Mouse (Mus musculus): Measurements from ENCODE around the gene Smarcc1. TPM values are rescaled to one million over a fixed set of nuclear protein-coding genes. Genes with fewer than 3 reads are reported as not detected.

Gene Smarcc1
- polyA plus RNA-seq, 1 experiment from 2014 or later: 160 TPM

- no peak overlapping the region for H3K4me2 ChIP-seq
- H3K27ac ChIP-seq (ENCODE audit: low read depth): no peak overlapping the region
- ATAC-seq (ENCODE audit: insufficient read depth) (no peak), DNase-seq (no peak)
- no peak for TF ChIP-seq CTCF (IDR thresholded peaks at IDR 0.05; ENCODE audit: low read depth)
- H3K4me3 ChIP-seq (ENCODE audit: low read depth, low read length): no peak overlapping the region
- no peaks in the 10 kb centered on the region for H3K27me3 ChIP-seq (ENCODE audit: insufficient read depth, low read length)
- WGBS: 93% methylated on average over 2 of the region's 2 CpGs
- no peaks in the 10 kb centered on the region for H3K9me3 ChIP-seq (ENCODE audit: low read depth, low read length)
- no peaks in the 10 kb centered on the region for H3K4me1 ChIP-seq (ENCODE audit: insufficient read depth)
- no peak overlapping the region for H3K9ac ChIP-seq
- peaks cover 93% of the 10 kb centered on the region for H3K36me3 ChIP-seq (ENCODE audit: insufficient read depth)
Observed at GRCm38 (mm10) chr9:110206437-110206836, 88.9 kb downstream of the Smarcc1 start.

- no peak for TF ChIP-seq CTCF (IDR thresholded peaks at IDR 0.05; ENCODE audit: low read depth)
- H3K4me3 ChIP-seq (ENCODE audit: low read depth, low read length): no peak overlapping the region
- H3K9ac ChIP-seq: no peak overlapping the region
- DNase-seq (no peak), ATAC-seq (ENCODE audit: insufficient read depth) (no peak)
- H3K9me3 ChIP-seq (ENCODE audit: low read depth, low read length): no peaks in the 10 kb centered on the region
- no peaks in the 10 kb centered on the region for H3K27me3 ChIP-seq (ENCODE audit: insufficient read depth, low read length)
- whole genome bisulfite sequencing: 63% methylated on average over 7 of the region's 7 CpGs
- no peaks in the 10 kb centered on the region for H3K4me1 ChIP-seq (ENCODE audit: insufficient read depth)
- no peak overlapping the region for H3K4me2 ChIP-seq
- H3K27ac ChIP-seq (ENCODE audit: low read depth): no peak overlapping the region
- peaks cover 98% of the 10 kb centered on the region for H3K36me3 ChIP-seq (ENCODE audit: insufficient read depth)
Observed at GRCm38 (mm10) chr9:110208265-110208664, 90.8 kb downstream of the Smarcc1 start.

DNA sequence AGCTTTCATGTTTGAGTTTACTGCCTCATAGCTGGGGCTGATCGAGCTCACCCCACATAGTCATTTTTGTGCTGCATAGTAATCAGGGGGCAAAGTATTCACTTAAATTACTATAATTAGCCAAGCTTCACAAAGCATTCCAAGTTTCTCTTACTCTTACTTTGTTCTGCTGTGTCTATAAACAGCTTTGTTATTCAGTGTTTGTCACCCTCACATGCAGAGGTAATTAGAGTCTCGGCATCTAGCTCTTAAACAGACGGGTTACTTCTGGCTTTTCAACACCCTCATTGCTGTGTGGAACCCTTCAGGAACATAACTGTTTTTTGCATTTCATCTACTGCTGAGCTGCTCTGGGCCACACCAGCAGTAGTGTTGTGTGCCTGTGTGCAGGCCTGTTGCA is 91.5 kb downstream of the Smarcc1 start:
- Histone ChIP-seq H3K27ac (ENCODE audit: low read depth) (no peak overlapping the region), H3K4me2 (no peak overlapping the region), H3K27me3 (ENCODE audit: insufficient read depth, low read length) (no peaks in the 10 kb centered on the region), H3K4me1 (ENCODE audit: insufficient read depth) (no peaks in the 10 kb centered on the region), H3K4me3 (ENCODE audit: low read depth, low read length) (no peak overlapping the region), H3K9ac (no peak overlapping the region), H3K36me3 (ENCODE audit: insufficient read depth) (peaks cover 98% of the 10 kb centered on the region), H3K9me3 (ENCODE audit: low read depth, low read length) (no peaks in the 10 kb centered on the region)
- 88% methylated on average over 3 of the region's 3 CpGs for WGBS
- DNase-seq: no peak
- TF ChIP-seq CTCF (IDR thresholded peaks at IDR 0.05; ENCODE audit: low read depth): no peak
- no peak for ATAC-seq (ENCODE audit: insufficient read depth)

GRCm38 (mm10) chr9:110224273-110224672 is 106.8 kb downstream of the Smarcc1 start:
- Histone ChIP-seq H3K4me1 (ENCODE audit: insufficient read depth) (no peaks in the 10 kb centered on the region), H3K4me3 (ENCODE audit: low read depth, low read length) (no peak overlapping the region), H3K9me3 (ENCODE audit: low read depth, low read length) (no peaks in the 10 kb centered on the region), H3K4me2 (no peak overlapping the region), H3K27ac (ENCODE audit: low read depth) (no peak overlapping the region), H3K36me3 (ENCODE audit: insufficient read depth) (peaks cover 82% of the 10 kb centered on the region), H3K27me3 (ENCODE audit: insufficient read depth, low read length) (no peaks in the 10 kb centered on the region), H3K9ac (no peak overlapping the region)
- no peak for ATAC-seq (ENCODE audit: insufficient read depth)
- no peak for TF ChIP-seq CTCF (IDR thresholded peaks at IDR 0.05; ENCODE audit: low read depth)
- WGBS: 90% methylated on average over 4 of the region's 4 CpGs
- DNase-seq: no peak

DNA sequence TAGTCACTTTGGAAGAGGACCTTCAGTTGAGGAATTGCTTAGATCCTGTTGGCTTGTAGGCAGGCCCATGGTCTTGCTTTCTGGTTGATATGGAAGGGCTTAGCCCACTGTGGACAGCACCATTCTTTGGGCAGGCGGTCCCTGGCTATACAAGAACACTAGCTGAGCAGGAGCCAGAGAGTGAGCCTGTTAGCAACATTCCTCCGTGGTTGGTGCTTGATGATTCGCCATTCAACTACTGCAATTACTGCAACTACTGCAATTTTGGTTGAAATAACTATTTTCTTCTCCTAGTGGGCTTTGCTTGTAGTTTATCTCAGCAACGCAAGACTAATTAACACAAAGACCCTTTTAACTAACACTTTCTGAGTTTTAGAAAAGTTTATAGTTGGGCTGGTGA is 108.7 kb downstream of the Smarcc1 start:
- H3K9ac ChIP-seq: no peak overlapping the region
- H3K4me3 ChIP-seq (ENCODE audit: low read depth, low read length): no peak overlapping the region
- H3K4me2 ChIP-seq: no peak overlapping the region
- no peak for TF ChIP-seq CTCF (IDR thresholded peaks at IDR 0.05; ENCODE audit: low read depth)
- H3K4me1 ChIP-seq (ENCODE audit: insufficient read depth): no peaks in the 10 kb centered on the region
- peaks cover 83% of the 10 kb centered on the region for H3K36me3 ChIP-seq (ENCODE audit: insufficient read depth)
- no peaks in the 10 kb centered on the region for H3K9me3 ChIP-seq (ENCODE audit: low read depth, low read length)
- no peak overlapping the region for H3K27ac ChIP-seq (ENCODE audit: low read depth)
- no peak for DNase-seq
- H3K27me3 ChIP-seq (ENCODE audit: insufficient read depth, low read length): no peaks in the 10 kb centered on the region
- ATAC-seq (ENCODE audit: insufficient read depth): no peak
- WGBS: 89% methylated on average over 4 of the region's 4 CpGs

- no peak for ATAC-seq (ENCODE audit: insufficient read depth)
- Histone ChIP-seq H3K27me3 (ENCODE audit: insufficient read depth, low read length) (no peaks in the 10 kb centered on the region), H3K4me1 (ENCODE audit: insufficient read depth) (no peaks in the 10 kb centered on the region), H3K4me2 (no peak overlapping the region), H3K9me3 (ENCODE audit: low read depth, low read length) (no peaks in the 10 kb centered on the region), H3K27ac (ENCODE audit: low read depth) (no peak overlapping the region), H3K9ac (no peak overlapping the region), H3K36me3 (ENCODE audit: insufficient read depth) (peaks cover 81% of the 10 kb centered on the region), H3K4me3 (ENCODE audit: low read depth, low read length) (no peak overlapping the region)
- DNase-seq: no peak
- 78% methylated on average over 6 of the region's 6 CpGs for WGBS
- no peak for TF ChIP-seq CTCF (IDR thresholded peaks at IDR 0.05; ENCODE audit: low read depth)
Observed at GRCm38 (mm10) chr9:110228671-110229070, 111.2 kb downstream of the Smarcc1 start.

DNA sequence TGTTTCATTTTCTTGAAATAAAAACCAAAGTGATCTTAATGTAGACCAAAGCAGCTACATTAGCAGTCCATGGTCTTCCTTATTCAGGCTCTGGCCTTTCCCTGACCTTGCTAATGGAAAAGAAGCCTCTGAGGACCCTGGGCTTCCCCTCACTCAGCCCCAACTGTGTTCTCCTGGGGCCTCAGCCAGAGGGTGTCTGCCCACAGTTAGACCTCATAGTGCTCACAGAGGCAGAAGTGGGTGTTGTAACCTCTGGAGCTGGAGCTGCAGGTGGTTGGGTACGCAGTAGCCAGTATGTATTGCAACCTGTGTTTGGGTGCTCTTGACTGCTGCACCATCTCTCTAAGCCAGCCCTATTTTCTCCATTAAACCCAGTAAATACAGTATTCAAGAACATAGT is 111.6 kb downstream of the Smarcc1 start:
- peaks cover 80% of the 10 kb centered on the region for H3K36me3 ChIP-seq (ENCODE audit: insufficient read depth)
- 92% methylated on average over 1 of the region's 1 CpGs for WGBS
- no peak overlapping the region for H3K9ac ChIP-seq
- H3K27me3 ChIP-seq (ENCODE audit: insufficient read depth, low read length): no peaks in the 10 kb centered on the region
- H3K4me2 ChIP-seq: no peak overlapping the region
- H3K4me3 ChIP-seq (ENCODE audit: low read depth, low read length): no peak overlapping the region
- no peak for ATAC-seq (ENCODE audit: insufficient read depth)
- H3K27ac ChIP-seq (ENCODE audit: low read depth): no peak overlapping the region
- no peak for DNase-seq
- TF ChIP-seq CTCF (IDR thresholded peaks at IDR 0.05; ENCODE audit: low read depth): no peak
- no peaks in the 10 kb centered on the region for H3K4me1 ChIP-seq (ENCODE audit: insufficient read depth)
- H3K9me3 ChIP-seq (ENCODE audit: low read depth, low read length): no peaks in the 10 kb centered on the region
